29 mouse cellular contexts compared by ENCODE assay signal in genomic region chr9:37051669-37052068, GRCm38 (mm10).
"Had no signal": no experiment of that assay in that cellular context is flagged by ENCODE, and none has a peak within 500 bp of the region (broad histone marks: within the 10 kb centered on the region; RNA-seq: fewer than 3 reads in every experiment).

No protein-coding gene starts in this region.

- H3K4me3 ChIP-seq: heart, embryonic 10.5 days; heart, embryonic 12.5 days; heart, embryonic 13.5 days; heart, embryonic 15.5 days; hindbrain, embryonic 10.5 days; hindbrain, embryonic 12.5 days; hindbrain, embryonic 13.5 days; hindbrain, embryonic 15.5 days; intestine, embryonic 15.5 days; kidney, embryonic 15.5 days; layer of hippocampus, adult 2 months had no signal

- H3K27me3 ChIP-seq: heart, embryonic 12.5 days; heart, embryonic 13.5 days; heart, embryonic 15.5 days; hindbrain, embryonic 12.5 days; hindbrain, embryonic 13.5 days; hindbrain, embryonic 15.5 days; intestine, embryonic 15.5 days; kidney, embryonic 15.5 days had no signal

- H3K4me2 ChIP-seq: heart, embryonic 11.5 days; heart, embryonic 12.5 days; heart, embryonic 13.5 days; heart, embryonic 15.5 days; hindbrain, embryonic 12.5 days; hindbrain, embryonic 13.5 days; hindbrain, embryonic 14.5 days; hindbrain, embryonic 15.5 days; intestine, embryonic 15.5 days; kidney, embryonic 15.5 days had no signal

- H3K36me3 ChIP-seq: heart, embryonic 10.5 days; heart, embryonic 12.5 days; heart, embryonic 13.5 days; heart, embryonic 15.5 days; hindbrain, embryonic 12.5 days; hindbrain, embryonic 13.5 days; hindbrain, embryonic 15.5 days; intestine, embryonic 15.5 days; kidney, embryonic 15.5 days had no signal

- DNase-seq: heart, postnatal 10 days; heart, postnatal 14 days; heart, postnatal 36 days; heart, postnatal 4 days; kidney, adult 11 months; kidney, adult 18-20 months; kidney, adult 2 months; kidney, adult 8-10 months; kidney, adult 9 months; kidney, postnatal 10 days; kidney, postnatal 14 days; kidney, postnatal 25 days; kidney, postnatal 36 days; kidney, postnatal 4 days; layer of hippocampus, adult 9-11 months; layer of hippocampus, postnatal 36 days had no signal
